Mouse (Mus musculus) gastrocnemius, adult 8-10 months (tissue): ENCODE results near the gene Enoph1. TPM values are rescaled to one million over a fixed set of nuclear protein-coding genes. Genes with fewer than 3 reads are reported as not detected.

ENCODE experiments used
- DNase-seq, 2 experiments: peaks; one replicate each; pipeline ENCODE4 v3.0.0; 2022; ENCODE audit warnings: low spot score in 2 of 2
- total RNA-seq, 4 experiments: library from RNA; stranded (reverse); gene quantifications; 2 replicates each; pipeline ENCODE4 v1.2.4; 2022

Gene Enoph1
- total RNA-seq, 4 experiments from 2014 or later = 6.9 to 9.8 (median 8.3) TPM

DNA sequence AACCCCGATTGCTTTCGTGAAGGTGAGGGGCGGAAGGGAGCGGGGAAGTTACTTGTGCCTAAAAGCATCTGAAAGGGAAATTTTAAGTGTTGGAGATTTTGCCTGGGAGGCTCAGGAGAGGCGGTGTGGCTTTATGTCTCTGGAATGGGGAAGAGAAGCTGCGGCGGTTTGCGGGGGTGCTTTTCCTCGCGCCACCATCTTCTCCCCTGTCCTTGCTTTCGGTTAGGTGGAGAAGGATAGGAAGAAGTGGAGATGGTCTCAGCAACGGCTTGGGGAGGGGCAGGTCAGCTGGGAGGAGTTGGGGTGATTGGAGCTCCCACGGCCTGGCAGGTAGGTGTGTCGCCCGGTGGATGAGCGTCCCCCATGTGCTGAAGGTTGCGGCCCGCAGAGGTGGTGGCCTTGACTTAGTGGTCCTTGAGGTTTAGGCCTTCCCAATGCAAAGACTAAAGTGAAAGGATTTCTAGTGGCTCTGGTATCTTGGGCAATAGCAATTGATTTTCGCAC, 548 bp downstream of the Enoph1 start:
- DNase-seq = peak in 1 of 2 experiments; percentile 10

DNA sequence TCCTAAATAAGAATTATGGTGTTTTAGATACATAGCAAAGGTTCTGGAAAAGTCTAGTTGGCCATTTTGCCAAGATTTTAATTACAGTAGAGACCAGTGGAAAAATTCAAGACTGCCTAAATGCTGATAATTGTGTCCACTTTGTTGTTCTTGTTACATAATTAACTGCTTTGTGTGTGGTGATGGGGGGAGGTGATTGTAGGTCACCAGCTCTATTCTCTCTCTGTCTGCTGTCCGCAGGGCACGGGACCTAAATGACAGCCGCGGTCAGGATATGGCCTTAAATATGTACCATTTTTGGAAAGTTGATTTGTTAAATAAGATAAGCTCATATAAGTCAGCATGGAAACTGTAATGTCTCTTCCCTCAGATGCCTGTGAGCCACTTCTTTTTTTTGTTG, 1.5 kb downstream of the Enoph1 start:
- no peak for DNase-seq

DNA sequence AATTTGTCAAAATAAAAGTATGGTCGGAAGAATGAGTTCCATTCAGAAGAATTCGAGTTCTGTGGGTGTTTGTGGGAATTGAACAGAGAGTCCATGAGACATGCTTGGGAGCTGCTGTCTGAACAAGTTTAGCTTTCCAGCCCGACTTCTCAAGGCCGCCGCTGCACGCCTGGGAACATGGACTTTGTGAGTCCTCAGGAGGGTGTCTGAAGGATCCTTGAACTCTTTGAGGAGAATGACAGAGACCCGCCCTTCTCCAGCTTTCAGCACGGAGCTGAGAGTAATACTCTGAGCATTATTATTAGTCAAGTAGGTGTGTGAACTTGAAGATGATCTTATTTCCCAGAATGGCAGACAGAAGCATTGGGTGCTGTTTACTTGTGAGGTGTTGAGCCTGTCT, 2.7 kb downstream of the Enoph1 start:
- no peak for DNase-seq

DNA sequence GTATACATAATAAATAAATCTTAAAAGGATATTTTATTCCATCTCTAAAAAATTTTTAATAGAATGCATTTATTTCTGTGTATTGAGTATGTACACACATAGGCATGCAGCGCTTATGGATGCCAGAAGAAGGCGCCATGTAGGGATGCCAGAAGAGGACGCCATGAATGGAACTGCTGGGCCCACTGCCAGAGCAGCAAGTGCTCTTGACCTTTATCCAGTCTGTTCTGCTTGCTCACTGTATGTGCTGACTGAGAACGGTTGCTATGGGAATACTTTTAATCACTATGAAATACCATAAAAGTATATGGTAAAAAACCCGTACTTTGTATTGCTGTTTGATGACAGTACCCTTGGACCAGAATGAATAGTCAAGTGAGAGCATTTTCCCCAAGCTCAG, 3.6 kb downstream of the Enoph1 start:
- DNase-seq = peak in 1 of 2 experiments; percentile 39

DNA sequence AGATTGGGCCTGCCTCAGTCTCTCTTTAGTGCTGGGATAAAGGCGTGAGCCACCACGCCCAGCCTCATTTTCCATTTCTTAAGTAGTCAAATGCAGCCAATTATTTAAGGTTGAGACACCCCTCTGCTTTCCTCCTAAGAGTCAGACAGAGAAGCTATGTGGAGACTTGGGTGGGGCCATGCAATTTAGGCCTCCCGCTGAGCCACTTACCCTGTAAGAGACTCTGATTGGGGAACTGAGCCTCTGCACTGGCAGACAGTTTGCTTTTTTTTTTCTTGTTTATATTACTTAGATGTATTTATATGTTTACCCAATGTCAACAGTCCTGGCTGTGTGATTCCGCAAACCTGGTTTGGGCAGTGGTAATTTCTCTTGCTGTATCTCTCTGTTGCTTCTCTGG, 4.2 kb downstream of the Enoph1 start:
- no peak for DNase-seq

DNA sequence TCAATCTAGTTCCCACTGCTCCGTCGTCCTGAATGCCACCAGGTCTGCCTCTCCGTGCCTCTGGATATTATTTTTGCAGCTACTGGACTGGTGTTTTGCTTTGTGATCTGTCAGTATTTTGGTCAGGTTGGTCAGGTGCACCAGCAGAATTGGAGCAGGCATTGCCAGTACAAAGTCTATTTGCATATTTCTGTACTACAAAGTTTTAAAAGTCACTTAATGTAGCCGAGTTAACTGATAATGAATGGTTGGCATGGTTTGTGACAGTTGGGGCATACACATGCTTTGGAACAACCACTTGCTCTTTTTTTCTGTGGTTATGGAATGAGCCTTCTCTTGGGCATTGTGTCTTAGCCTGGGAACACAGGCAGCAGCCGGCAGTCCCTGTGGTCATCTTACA, 4.8 kb downstream of the Enoph1 start:
- DNase-seq = no peak

DNA sequence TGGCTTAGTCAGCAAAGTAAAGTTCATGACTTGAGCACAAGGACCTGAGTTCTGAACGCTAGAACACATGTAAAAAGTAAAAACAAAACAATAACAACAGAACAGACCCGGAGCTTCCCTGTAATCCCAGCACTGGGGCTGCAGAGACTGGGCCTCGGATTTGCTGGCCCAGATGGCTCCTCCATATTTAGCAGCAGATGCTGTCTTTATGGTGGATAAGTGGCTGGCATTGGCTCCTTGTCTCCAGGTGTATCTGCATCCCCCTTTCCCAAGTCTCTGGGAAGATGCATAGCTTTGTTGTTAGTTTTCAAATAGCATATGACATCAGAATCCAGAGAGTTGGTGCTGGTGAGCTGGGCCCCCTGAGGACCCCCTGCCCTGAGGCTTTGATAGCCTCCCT, 6.3 kb downstream of the Enoph1 start:
- DNase-seq = no peak

DNA sequence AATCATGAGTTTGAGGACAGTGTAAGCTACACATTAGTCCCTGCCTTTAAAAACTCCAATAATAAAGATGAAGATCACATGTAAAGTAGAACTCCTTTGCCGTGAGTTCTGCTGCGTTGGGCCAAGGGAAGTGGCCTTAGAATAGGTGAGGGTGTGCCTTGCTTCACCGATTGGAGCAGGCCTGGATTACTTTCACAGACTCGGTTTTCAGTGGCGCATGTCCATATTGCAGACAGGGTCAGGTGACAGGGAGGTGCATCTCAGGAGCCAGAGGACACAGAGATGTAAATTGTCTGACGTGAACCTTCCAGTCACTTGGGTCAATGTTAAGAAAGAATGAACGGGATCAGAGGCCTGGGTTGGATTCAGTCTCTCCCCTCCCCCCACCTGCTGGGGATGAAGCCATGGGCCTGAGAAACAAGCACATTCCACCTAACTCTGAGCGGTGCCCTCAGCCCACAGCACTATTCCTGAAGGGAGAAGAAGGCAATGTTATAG, 7.4 kb downstream of the Enoph1 start:
- no peak for DNase-seq

DNA sequence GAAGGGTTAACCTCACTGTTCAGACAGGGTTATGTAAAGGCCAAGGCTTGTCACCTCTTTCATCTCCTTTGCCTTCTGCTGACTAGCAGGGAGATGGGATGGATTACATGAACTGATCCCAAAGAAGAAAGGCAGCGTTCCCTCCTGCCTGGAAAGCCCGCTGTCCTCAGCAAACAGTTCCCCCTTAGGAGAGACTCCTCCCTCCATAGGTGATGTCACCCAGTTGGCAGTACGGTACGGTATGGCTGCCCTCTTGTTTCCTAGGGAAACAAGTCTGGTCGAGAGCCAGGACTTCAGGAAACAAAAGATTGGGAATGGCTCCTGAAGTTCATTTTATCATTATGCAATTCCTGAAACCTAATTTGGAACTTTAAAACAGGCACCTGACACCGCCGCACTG, 8.1 kb downstream of the Enoph1 start:
- DNase-seq = no peak

DNA sequence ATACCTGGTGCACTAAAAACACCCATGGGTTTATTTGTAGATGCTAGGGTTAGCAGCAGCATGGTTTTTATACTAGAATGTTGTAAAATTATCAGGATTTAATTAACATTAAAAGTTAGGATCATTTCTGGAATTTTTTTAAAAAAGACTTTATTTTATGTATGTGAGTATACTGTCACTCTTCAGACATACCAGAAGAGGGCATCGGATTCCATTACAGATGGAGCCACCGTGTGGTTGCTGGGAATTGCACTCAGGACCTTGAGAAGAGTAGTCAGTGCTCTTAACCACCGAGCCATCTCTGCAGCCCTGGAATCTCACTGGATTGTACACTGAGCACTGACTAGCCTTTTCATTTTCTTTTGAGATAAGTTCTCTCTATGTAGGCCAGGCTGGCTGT, 10.1 kb downstream of the Enoph1 start:
- no peak for DNase-seq

DNA sequence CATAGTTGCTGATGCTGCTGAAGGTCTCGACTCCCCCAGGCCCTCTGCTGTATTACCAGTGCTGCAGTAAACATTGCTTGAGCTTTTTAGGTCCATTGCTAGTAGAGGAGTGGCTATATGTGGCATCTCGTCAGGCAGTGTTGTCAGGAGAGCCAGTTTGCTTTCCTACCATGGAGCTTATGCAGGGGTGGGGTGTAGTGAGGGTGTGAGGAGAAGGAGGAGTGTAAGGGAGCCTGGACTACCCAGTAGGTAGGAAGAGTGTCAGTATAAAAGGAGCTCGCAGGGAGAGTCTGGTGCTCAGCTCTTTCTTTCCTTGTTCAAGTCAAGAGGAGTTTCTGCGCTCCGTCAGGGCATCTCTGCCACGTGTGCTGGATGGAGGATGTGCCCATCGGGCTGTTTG, 12.9 kb downstream of the Enoph1 start:
- DNase-seq = no peak

DNA sequence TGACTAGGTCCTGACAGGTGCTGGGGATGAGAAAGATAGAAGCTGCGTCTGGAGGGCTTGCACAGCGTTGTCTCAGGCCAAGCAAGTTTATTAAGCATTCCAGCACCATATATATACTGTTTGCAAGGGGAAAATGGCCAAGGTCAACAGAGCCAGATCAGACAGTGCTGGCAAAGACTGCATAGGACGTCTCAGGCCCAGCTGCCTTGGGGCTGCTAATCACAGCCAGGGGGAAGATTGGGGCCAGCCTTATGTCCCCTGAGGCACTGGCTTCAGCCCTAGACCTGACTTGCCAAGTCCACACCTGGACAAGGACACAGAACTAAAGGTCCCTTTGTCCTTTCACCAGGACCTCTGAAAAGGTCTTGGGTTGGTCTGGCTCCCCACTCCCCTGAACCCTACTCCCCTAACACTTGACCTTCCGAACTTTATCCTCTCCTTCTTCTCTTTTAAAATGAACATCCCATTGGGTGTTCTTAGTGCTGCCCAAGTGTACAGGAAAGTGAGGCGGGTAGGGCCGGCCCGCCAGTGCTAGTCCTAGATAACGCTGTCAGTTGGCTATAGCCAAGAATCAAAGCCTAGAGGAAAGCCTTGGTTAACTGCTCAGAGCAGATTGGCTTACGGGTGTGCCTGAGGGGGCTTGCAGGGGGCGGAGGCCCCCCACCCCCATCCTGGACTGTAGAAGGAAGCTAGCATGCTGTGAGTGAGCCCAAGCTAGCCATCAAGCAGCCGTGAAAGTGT, 15.2 kb downstream of the Enoph1 start:
- no peak for DNase-seq

DNA sequence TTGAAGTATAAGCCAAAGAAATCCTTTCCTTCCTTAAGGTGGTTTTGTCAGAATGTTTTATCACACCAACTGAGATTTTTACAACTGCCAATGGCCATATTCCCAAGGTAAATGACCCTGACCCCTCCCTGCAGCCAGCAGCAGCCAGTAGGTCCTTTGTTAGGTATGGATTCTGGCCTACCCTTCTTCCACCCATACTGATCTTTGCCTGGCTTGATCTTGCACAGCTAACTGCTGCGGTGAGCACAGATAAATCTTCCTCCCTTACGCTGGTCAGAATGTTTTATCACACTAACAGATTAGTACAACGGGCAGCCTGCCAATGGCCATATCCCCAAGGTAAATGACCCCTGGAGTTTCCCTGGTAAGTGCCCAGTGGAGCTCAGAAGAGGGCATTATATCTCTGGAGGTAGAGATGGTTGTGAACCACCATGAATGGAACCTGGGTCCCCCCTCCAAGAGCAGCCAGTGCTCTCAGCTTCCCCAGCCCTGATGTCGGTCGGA, 16.1 kb downstream of the Enoph1 start:
- no peak for DNase-seq

DNA sequence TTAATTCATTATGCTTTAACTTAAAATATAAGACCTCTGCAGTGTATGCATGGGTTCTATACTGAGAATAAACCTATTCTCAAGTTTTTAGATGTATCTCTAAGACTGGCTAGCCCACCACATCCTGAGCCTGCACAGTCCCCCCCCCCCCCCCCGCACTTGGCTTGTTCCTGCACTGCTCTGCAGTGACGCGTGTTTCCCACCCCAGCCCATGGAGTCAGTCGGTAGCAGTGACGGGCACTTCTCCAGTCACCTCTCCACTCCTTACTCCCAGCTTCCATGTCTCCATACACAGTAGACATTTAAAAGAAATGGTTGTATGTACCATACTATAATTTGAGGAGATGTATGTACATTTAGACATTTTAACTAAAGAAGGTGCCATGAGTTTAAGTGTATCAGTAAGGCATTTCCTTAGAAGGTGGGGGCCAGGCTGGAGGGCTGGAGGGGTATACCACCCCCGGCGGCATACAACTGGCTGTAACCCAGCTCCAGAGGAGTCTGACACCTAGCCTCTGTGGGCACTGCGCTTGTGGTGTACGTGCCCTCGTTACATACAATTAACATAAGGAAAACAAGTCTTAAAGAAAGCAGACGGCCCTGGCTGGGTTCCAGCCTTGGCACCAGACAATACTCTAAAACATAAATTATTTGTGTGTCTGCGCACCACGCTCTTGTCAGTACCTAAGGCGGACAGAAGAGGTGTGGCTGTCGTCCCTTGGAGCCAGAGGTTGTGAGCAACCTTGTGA, 17.9 kb downstream of the Enoph1 start:
- DNase-seq = no peak

DNA sequence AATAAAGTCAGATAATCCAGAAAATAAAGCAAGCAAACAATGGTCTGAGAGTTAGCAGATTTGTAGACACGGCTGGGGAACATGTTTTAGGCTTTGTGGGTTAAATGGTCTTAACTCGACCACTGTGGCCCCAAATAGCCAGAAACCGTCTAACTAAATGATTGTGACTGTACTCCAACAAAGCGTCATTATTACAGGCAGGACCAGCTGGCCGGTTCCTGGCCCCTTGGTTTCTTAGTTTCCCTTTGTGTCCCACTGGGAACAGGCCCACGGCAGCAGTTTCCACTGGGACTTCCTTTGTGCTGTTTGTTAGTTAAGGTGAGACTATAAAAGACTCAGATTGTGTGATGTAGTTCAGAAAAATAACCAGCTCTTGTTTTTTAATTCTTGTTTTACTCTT, 18.9 kb downstream of the Enoph1 start:
- no peak for DNase-seq

DNA sequence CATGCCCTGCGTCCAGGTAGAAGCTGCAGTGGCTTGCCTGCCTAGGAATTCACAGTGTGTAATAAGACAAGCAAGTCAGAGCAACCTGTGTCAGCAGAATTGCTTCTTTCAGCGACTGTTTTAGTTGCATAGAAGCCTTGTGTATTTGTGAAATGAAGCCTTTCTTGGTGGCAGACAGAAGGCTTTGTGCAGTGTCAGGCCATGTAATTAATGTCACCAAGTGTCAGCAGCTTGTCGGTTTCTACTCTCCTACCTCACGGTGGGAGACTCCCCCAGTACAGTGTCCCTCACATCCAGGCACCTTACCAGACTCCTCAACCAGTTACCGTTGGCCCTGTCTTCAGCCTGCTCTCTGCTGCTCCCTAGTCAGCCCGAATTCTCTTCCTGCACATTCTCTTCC, 19.5 kb downstream of the Enoph1 start:
- no peak for DNase-seq

DNA sequence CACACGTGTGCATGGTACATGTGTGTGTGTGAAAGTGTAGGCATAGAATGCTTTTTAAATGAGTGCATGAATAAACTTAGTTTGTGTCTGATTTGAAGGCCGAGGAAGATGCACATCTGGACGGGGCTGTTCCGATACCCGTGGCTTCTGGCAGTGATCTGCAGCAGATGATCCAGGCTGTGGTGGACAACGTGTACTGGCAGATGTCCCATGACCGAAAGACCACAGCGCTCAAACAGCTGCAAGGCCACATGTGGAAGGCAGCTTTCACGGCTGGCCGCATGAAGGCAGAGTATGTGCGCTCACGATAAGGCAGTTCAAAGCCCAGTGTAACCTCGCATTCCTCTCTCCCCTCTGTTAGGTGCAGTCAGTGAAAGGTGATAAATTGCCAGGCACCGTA, 21.1 kb downstream of the Enoph1 start:
- DNase-seq = no peak

DNA sequence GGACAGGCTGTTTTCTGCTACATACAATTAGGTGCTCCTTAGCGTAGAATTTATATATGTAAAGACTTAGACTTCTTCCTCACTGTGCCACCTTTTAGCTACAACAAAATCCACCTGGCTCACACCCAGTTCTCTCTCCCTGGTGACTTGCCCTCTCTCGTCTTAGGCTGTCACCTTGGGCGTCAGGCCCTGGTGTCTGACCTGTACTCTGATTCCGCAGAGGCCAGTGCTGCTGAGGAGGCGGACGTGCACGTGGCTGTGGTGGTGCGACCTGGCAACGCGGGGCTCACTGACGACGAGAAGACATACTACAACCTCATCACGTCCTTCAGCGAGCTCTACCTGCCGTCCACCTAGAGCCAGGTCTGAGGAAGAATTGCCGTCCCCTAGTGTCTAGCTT, 27.8 kb downstream of the Enoph1 start:
- no peak for DNase-seq

DNA sequence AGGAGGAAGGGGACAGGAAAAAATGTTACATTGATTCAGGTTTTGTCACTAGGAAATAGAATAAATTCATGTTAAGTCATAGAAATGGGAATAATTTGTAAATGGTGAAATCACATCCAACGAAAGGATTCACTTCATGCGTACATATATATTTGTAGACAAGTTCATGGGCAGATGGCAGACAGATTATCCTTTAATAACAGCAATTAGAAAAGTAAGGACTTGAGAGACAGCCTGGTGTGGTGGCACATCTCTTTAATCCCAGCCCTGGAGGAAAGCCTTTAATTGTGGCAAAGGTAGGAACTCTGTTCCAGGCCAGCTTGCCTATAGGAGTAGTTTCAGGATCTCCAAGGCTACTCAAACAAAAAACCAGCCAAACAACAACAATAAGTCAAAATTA, 29.7 kb downstream of the Enoph1 start:
- no peak for DNase-seq

DNA sequence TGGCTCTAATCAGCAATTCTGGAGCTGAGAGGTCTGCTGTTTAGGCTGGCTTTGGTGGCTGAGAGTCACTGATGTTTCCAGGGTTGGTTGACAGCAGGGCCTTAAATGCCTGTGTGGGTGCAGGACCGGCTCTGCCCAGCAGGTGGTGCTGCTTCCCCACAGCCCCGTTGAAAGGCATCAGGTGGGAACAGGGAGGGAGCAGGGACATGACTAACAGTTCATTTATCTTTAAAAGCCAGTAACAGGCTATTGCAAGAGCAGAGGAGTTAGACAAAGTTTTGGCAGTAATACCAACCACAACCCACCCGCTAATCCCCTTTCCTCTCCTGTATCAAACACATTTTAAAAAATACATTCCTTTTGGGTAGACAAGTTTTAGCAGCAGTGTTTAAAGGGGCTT, 30.5 kb downstream of the Enoph1 start:
- DNase-seq = peak; percentile 54 to 65

DNA sequence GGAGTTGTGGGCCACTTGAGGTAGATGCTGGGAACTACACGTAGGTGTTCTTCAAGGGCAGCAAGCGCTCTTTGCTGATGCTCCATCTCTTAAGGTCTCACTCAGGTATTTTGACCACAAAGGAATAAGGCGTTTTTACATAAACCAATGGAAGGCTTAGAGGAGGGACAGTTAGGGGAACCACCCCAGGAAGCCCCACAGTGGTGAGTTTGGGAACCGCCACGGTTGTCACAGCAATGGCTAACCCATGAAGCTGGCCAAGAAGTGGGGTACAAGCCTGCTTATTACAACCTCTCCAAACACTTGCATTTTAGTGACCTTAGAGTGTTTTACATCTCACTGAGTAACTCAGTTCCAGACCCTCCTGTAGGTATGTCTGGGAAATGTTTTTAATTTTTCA, 31.8 kb downstream of the Enoph1 start:
- no peak for DNase-seq

DNA sequence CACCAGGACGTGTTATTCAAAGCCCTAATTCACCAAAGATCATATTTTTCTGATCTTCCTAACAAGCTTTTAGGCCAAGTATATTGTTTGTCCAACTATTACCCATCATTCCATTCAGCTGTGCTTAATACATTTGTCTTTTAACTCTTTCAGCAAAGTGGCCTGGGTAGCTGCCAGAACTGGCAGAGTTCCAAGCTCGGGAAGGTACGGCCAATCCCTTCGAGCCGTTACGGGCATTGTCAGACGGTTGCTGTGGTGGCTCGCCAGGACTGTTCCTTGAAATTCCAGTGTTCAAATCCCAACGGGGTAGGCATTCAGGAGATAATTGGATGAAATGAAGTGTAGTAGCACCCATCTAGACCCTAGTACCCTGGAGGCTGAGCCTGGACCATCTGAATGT, 32.8 kb downstream of the Enoph1 start:
- DNase-seq = no peak

DNA sequence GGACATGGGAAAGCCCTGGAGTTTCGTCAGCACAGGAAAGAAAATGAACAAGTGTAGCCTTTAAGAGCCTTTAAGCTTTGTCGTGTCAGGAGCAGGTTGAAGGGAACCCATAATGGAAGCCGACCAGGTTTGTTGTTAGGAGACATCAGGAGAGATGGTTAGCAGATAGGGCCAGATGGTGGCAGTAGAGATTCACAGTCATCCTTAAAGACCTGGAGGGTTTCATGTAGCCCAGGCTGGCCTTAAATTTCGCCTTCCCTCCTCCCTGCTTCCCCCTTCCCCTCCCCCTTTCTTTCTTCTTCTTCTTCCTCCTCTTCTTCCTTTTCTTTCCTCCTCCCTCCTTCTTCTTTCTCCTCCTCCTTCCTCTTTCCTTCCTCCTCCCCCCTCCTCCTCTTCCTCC, 34.8 kb downstream of the Enoph1 start:
- DNase-seq = no peak
